Mouse (Mus musculus): ENCODE results near the gene Fam166a. TPM values are rescaled to one million over a fixed set of nuclear protein-coding genes. Genes with fewer than 3 reads are reported as not detected.
"Not testable (repeated sequence)": the region's sequence is repeated elsewhere in the genome, so short reads cannot be mapped to it uniquely, and the experiment has no call there.

Gene Fam166a
- total RNA-seq, 2 experiments from 2014 or later, result not detected

DNA sequence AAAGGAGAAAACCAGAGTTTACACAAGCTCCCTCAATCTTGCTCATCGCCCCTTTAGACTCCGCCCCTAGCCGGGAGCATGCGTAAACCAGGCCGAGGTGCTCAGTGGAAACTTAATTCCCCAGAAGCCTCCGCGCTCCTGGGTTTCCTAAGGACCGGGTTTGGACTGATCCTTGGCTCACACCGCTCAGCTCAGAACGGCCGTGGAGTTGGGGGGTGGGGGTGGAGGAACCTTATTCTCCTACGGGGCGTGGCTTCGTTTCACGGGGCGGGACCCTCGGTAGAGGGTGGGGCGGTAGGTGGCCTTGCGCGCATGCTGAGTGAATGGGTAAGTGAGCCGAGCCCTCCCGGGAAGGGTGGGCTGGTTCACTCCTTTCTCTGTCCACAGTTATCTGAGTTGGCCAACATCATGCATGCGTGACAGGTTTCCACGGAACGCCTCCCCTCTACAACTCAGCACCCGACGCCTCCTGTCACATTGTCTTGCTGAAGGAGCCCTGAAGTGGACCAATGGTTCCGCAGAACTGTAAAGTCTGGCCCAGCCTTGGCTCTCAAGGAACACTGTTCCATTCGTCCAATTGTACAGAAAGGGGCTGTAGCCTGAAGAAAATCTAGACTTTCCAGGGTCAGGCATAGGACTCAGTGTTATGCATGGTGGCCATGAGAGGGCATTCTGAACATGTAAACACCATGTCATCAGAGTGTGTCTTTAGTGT is 22.3 kb downstream of the Fam166a start:
- DNase-seq (ENCODE audit: low spot score), result peak; percentile 61

DNA sequence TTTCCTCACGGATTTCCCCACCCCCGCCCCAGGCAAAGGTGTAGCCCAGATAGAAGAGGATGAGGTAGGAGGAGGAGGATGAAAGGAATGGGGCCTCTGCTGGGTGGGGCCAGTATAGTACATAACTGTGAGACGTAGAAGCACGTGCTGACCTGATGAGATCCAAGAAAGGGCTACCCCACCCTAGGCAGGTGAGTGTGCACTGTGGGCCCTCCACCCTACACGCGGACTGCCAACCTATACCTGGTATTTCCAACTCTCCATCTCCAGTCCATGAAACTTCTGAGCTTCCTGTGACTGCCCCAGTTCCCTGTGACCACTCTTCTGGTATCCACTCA is 22.9 kb downstream of the Fam166a start:
- DNase-seq (ENCODE audit: low spot score), result no peak

- no peak for DNase-seq (ENCODE audit: low spot score)
Measured at GRCm38 (mm10) chr2:25242101-25242506, 23.6 kb downstream of the Fam166a start, which contains the start of the genes Rnf208 and Cysrt1. Gene Rnf208, plus strand, starts transcription at chr2:25242255. Gene Cysrt1, minus strand, starts transcription at chr2:25242452.

DNA sequence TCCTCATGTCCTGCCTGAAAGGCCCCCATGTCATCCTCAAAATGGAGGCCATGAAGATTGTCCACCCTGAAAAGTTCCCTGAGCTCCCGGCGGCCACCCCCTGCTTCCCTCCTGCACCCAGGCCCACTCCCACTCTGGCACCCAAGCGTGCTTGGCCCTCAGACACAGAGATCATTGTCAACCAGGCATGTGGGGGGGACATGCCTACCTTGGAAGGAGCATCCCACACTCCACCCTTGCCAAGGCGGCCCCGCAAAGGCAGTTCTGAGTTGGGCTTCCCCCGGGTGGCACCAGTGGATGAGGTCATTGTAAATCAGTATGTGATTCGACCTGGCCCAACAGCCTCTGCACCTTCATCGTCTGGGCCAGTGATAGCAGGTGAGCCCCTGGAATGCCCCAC is 24.8 kb downstream of the Fam166a start:
- DNase-seq (ENCODE audit: low spot score), result no peak

DNA sequence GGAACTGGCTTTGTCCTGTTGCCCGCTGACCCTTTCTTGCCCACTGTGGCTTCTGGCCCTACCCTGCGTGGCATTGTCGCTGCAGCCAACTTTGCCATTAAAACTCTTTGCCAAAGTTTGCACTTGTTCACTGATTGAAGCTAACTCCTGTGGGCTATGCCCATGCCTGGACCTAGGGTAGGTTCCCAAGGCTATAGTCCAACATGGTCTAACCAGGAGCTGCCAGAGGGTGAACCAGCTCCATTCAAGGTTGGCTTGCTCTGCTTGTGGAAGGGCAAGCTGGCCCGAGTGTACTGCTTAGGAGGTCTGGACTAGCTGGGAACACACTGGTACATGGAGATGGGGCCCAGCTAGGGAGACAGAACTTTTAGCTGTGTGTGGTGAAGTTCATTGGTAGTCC is 25.6 kb downstream of the Fam166a start:
- no peak for DNase-seq (ENCODE audit: low spot score)

GRCm38 (mm10) chr2:25246183-25247072 is 27.9 kb downstream of the Fam166a start, which contains the start of gene AL732309.1:
Gene AL732309.1, minus strand, starts transcription at chr2:25246863.
- no peak for DNase-seq (ENCODE audit: low spot score)

GRCm38 (mm10) chr2:25252331-25252730 is 33.8 kb downstream of the Fam166a start:
- no peak for DNase-seq (ENCODE audit: low spot score)

DNA sequence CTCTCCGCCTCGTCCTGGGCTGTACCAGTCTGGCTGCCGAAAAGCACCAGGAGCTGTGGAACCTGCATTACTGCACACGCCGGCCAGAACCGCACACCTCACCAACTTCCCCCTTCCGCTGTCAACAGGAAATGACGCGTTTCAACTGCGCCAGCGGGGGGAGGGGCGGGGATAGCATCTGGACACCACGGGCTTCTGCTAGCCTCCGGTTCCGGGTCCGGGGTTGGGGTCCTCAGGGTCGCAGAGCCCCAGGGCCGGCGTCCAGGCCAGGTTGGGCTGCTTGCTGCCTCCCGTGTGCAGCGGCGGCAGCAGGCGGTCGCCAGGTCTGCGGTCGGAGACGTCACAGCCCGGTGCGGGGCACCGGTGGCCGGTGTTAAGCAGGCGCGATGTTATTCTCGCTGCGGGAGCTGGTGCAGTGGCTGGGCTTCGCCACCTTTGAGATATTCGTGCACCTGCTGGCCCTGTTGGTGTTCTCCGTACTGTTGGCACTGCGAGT is 36.8 kb downstream of the Fam166a start, which contains the start of gene Tmem203:
TSS of gene Tmem203 (plus strand) at position 156 of the 496 bp plus-strand sequence.
- DNase-seq (ENCODE audit: low spot score), result peak; percentile 85

DNA sequence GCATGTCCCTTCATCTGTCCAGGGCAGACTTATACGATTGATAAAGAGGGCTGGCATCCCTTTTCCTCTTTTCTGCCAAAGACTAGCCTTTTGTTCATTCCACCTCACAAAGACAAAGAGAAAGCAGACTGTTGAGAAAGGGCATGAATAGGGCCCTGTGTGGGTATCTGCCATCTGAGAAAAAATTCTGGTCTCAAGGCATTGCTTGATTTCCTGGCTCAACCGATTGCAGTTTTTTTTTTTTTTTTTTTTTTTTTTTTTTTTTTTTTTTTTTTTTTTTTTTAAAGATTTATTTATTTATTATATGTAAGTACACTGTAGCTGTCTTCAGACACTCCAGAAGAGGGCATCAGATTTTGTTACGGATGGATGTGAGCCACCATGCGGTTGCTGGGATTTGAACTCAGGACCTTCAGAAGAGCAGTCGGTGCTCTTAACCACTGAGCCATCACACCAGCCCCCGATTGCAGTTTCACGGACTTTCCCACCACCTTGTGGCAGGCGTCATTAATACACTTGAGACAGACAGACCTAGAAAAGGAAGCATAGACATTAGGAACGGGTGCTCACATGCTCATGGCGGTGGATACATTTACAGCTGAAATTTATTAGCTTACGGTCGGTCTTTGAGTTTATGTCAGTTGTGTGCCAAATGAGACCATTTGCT is 38.0 kb downstream of the Fam166a start:
- DNase-seq (ENCODE audit: low spot score), result not testable (repeated sequence)

GRCm38 (mm10) chr2:25257250-25257649 is 38.7 kb downstream of the Fam166a start:
- not testable (repeated sequence) for DNase-seq (ENCODE audit: low spot score)

GRCm38 (mm10) chr2:25258887-25259286 is 40.3 kb downstream of the Fam166a start:
- no peak for DNase-seq (ENCODE audit: low spot score)

GRCm38 (mm10) chr2:25261870-25262269 is 43.3 kb downstream of the Fam166a start:
- no peak for DNase-seq (ENCODE audit: low spot score)

- peak; percentile 97 for DNase-seq (ENCODE audit: low spot score)
Measured at GRCm38 (mm10) chr2:25262291-25262767, 43.8 kb downstream of the Fam166a start, which contains the start of gene Tprn. Gene Tprn, plus strand, starts transcription at chr2:25262618.

GRCm38 (mm10) chr2:25262795-25263622 is 44.5 kb downstream of the Fam166a start:
- DNase-seq (ENCODE audit: low spot score), result no peak

DNA sequence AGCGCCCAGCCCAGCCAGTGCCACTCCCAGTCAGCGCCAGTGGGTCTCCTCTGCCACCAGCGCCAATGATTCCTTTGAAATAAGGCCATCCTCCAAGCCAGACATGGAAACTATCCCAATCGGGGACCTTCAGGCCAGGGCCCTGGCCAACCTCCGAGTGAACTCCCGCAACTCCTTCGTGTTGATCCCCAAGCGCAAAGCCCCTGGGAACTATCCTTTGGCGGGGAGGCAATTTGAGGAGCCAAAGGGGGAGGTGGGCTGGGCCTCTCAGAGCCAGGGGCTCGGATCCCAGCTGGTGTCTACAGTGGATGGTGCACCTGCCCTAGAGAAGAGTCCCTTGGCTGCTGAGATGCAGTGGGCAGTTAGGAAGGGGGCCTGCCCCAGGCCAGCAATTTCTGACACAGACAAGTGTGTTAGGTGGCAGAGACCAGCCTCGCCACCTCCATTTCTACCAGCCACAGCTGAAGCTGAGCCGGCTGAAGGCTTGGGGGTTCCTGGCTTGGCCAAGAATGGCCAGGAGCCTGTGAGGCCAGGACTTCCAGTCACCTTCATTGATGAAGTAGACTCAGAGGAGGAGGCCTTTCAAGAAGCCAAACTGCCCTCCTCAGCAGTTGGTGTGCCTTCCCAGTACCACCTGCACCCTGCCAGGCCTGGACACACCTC is 45.2 kb downstream of the Fam166a start:
- no peak for DNase-seq (ENCODE audit: low spot score)

GRCm38 (mm10) chr2:25264286-25264660 is 45.7 kb downstream of the Fam166a start:
- no peak for DNase-seq (ENCODE audit: low spot score)

- no peak for DNase-seq (ENCODE audit: low spot score)
Measured at GRCm38 (mm10) chr2:25264851-25265250, 46.3 kb downstream of the Fam166a start.

- DNase-seq (ENCODE audit: low spot score), result no peak
Measured at GRCm38 (mm10) chr2:25265897-25266656, 47.5 kb downstream of the Fam166a start.

DNA sequence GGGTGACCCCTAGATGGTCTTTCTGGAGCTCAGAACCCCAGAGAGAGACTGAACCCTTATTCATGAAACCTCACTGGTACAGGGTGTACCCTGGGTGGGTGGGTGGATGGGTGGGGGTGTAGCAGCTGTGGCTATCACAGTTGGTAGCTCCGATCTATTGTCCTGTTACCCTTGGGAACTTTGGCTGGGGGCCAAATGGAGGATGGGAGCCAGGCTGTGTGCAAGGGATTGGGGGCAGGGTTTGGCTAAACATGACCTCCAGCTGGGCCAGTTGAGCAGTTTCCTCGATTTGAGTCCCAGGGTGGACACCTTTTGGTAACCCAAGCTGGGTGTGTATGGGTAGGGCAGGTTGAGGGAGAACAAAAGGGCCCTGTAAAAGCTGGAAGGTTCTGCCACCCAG is 48.2 kb downstream of the Fam166a start:
- no peak for DNase-seq (ENCODE audit: low spot score)

Data from gastrocnemius, adult 18-20 months (tissue).